ENCODE assay signal across 10 mouse cellular contexts in the genomic region with DNA sequence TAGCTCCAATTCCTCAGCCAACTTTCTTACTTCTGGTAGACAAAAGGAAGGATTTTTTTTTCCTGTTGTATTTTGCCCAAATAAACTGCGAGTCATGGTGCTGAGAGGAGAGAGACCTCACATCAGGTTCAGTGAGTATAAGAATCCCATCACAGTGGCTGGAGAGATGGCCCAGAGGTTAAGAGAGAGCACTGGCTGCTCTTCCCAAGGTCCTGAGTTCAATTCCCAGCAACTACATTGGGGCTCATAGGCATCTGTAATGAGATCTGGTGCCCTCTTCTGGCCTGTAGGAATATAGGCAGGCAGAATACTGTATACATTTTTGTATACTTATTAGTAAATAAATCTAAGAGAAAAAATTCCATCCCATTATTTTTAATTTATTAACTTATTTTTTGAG. TPM values are rescaled to one million over a fixed set of nuclear protein-coding genes. Genes with fewer than 3 reads are reported as not detected.
DNase-seq lines count a peak whose midpoint lies in the region; ATAC-seq and TF ChIP-seq lines count a peak whose summit lies in the region.
"Had no signal": no experiment of that assay in that cellular context is flagged by ENCODE, and none has a peak within 500 bp of the region (broad histone marks: within the 10 kb centered on the region; RNA-seq: fewer than 3 reads in every experiment).

No protein-coding gene starts in this region.

- 90% methylated on average over 1 of the region's 1 CpGs for WGBS in hindbrain, embryonic 11.5 days
- 97% methylated on average over 1 of the region's 1 CpGs for WGBS in hindbrain, embryonic 14.5 days
- 86% methylated on average over 1 of the region's 1 CpGs for WGBS in midbrain, postnatal 0 days
- WGBS in midbrain, embryonic 13.5 days = 91% methylated on average over 1 of the region's 1 CpGs
- 96% methylated on average over 1 of the region's 1 CpGs for WGBS in heart, embryonic 15.5 days
- 85% methylated on average over 1 of the region's 1 CpGs for WGBS in stomach, embryonic 16.5 days

- H3K9me3 ChIP-seq in hindbrain, embryonic 11.5 days (ENCODE audit: control insufficient read depth, low read length) = no peaks in the 10 kb centered on the region
- no peaks in the 10 kb centered on the region for H3K9me3 ChIP-seq in hindbrain, embryonic 14.5 days (ENCODE audit: control insufficient read depth, low read length)
- no peaks in the 10 kb centered on the region for H3K9me3 ChIP-seq in midbrain, postnatal 0 days (ENCODE audit: low read length)
- H3K9me3 ChIP-seq in midbrain, embryonic 13.5 days = no peaks in the 10 kb centered on the region
- H3K9me3 ChIP-seq in heart, embryonic 15.5 days (replicated peaks) = no peaks in the 10 kb centered on the region
- no peaks in the 10 kb centered on the region for H3K9me3 ChIP-seq in stomach, embryonic 16.5 days (replicated peaks; ENCODE audit: control insufficient read depth, low read length)

- ATAC-seq in hindbrain, embryonic 11.5 days (ENCODE audit: low FRiP score) = no peak
- ATAC-seq in hindbrain, embryonic 14.5 days (ENCODE audit: low FRiP score) = no peak
- ATAC-seq in midbrain, postnatal 0 days (ENCODE audit: low FRiP score) = no peak
- no peak for ATAC-seq in midbrain, embryonic 13.5 days
- no peak for ATAC-seq in heart, embryonic 15.5 days (replicated peaks; ENCODE audit: insufficient number of reproducible peaks, insufficient read depth, low FRiP score, low read depth)
- no peak for ATAC-seq in stomach, embryonic 16.5 days (ENCODE audit: insufficient read depth, low FRiP score)

- no peak overlapping the region for H3K4me2 ChIP-seq in hindbrain, embryonic 11.5 days (replicated peaks; ENCODE audit: low read depth, low read length)
- H3K4me2 ChIP-seq in hindbrain, embryonic 14.5 days (replicated peaks) = no peak overlapping the region
- H3K4me2 ChIP-seq in midbrain, postnatal 0 days (ENCODE audit: low read depth, low read length, poor library complexity, severe bottlenecking) = no peak overlapping the region
- H3K4me2 ChIP-seq in midbrain, embryonic 13.5 days (replicated peaks) = no peak overlapping the region
- peak overlapping the region; percentile 44; the same call in 1 of the 2 replicates for H3K4me2 ChIP-seq in heart, embryonic 15.5 days
- no peak overlapping the region for H3K4me2 ChIP-seq in stomach, embryonic 16.5 days (ENCODE audit: low read depth, low read length)
- H3K4me2 ChIP-seq: midbrain, embryonic 11.5 days had no signal

- H3K9ac ChIP-seq in hindbrain, embryonic 11.5 days (ENCODE audit: low read depth, low read length) = no peak overlapping the region
- no peak overlapping the region for H3K9ac ChIP-seq in hindbrain, embryonic 14.5 days
- no peak overlapping the region for H3K9ac ChIP-seq in midbrain, postnatal 0 days (replicated peaks; ENCODE audit: low read length, poor library complexity, severe bottlenecking)
- no peak overlapping the region for H3K9ac ChIP-seq in midbrain, embryonic 13.5 days (replicated peaks)
- H3K9ac ChIP-seq in heart, embryonic 15.5 days = 0 out of 2 replicates have a peak overlapping the region, but pooled peaks have one; percentile 18
- H3K9ac ChIP-seq in stomach, embryonic 16.5 days (ENCODE audit: low read length) = 0 out of 2 replicates have a peak overlapping the region, but pooled peaks have one; percentile 42

- H3K27ac ChIP-seq in hindbrain, embryonic 11.5 days (ENCODE audit: low read depth, low read length) = no peak overlapping the region
- H3K27ac ChIP-seq in hindbrain, embryonic 14.5 days = no peak overlapping the region
- no peak overlapping the region for H3K27ac ChIP-seq in midbrain, postnatal 0 days (ENCODE audit: low read depth, low read length)
- no peak overlapping the region for H3K27ac ChIP-seq in midbrain, embryonic 13.5 days
- H3K27ac ChIP-seq in heart, embryonic 15.5 days = peak overlapping the region; percentile 98
- H3K27ac ChIP-seq in stomach, embryonic 16.5 days (ENCODE audit: low read length) = peak overlapping the region; percentile 78

- H3K36me3 ChIP-seq in hindbrain, embryonic 11.5 days (ENCODE audit: control insufficient read depth, insufficient read depth, low read length) = no peaks in the 10 kb centered on the region
- H3K36me3 ChIP-seq in hindbrain, embryonic 14.5 days (replicated peaks; ENCODE audit: control insufficient read depth, insufficient read depth) = no peaks in the 10 kb centered on the region
- H3K36me3 ChIP-seq in midbrain, postnatal 0 days (ENCODE audit: insufficient read depth, low read length) = no peaks in the 10 kb centered on the region
- H3K36me3 ChIP-seq in midbrain, embryonic 13.5 days = no peaks in the 10 kb centered on the region
- H3K36me3 ChIP-seq in heart, embryonic 15.5 days = no peaks in the 10 kb centered on the region
- H3K36me3 ChIP-seq in stomach, embryonic 16.5 days (ENCODE audit: control insufficient read depth, insufficient read depth, low read length) = no peaks in the 10 kb centered on the region

- peaks cover 19% of the 10 kb centered on the region for H3K4me1 ChIP-seq in hindbrain, embryonic 11.5 days (replicated peaks; ENCODE audit: control insufficient read depth, insufficient read depth, low read length)
- H3K4me1 ChIP-seq in hindbrain, embryonic 14.5 days (replicated peaks; ENCODE audit: control insufficient read depth, insufficient read depth, low read length) = peaks cover 39% of the 10 kb centered on the region
- H3K4me1 ChIP-seq in midbrain, postnatal 0 days (ENCODE audit: insufficient read depth, low read length) = peaks cover 15% of the 10 kb centered on the region
- H3K4me1 ChIP-seq in midbrain, embryonic 13.5 days (replicated peaks) = peaks cover 59% of the 10 kb centered on the region
- H3K4me1 ChIP-seq in heart, embryonic 15.5 days (replicated peaks) = peaks cover 64% of the 10 kb centered on the region
- peaks cover 53% of the 10 kb centered on the region for H3K4me1 ChIP-seq in stomach, embryonic 16.5 days (ENCODE audit: control insufficient read depth, insufficient read depth, low read length)

- peak; percentile 19 for DNase-seq in hindbrain, embryonic 11.5 days (ENCODE audit: low spot score)
- no peak for DNase-seq in hindbrain, embryonic 14.5 days (ENCODE audit: low spot score)
- DNase-seq in midbrain, postnatal 0 days (ENCODE audit: low spot score) = no peak
- DNase-seq in frontal cortex, postnatal 36 days (ENCODE audit: low spot score in 2 of 2) = no peak
- DNase-seq in thymus, postnatal 25 days = no peak

- TF ChIP-seq CTCF in midbrain, postnatal 0 days (IDR thresholded peaks at IDR 0.05) = peak; percentile 67

- H3K4me3 ChIP-seq in hindbrain, embryonic 11.5 days (ENCODE audit: low read depth, low read length) = no peak overlapping the region
- no peak overlapping the region for H3K4me3 ChIP-seq in hindbrain, embryonic 14.5 days (replicated peaks; ENCODE audit: low read length)
- no peak overlapping the region for H3K4me3 ChIP-seq in midbrain, postnatal 0 days (ENCODE audit: low read depth, low read length)
- no peak overlapping the region for H3K4me3 ChIP-seq in midbrain, embryonic 13.5 days (replicated peaks)
- H3K4me3 ChIP-seq in heart, embryonic 15.5 days = no peak overlapping the region
- no peak overlapping the region for H3K4me3 ChIP-seq in stomach, embryonic 16.5 days (replicated peaks; ENCODE audit: low read length)
- H3K4me3 ChIP-seq: erythroblast, embryonic 14.5 days had no signal

- no peaks in the 10 kb centered on the region for H3K27me3 ChIP-seq in hindbrain, embryonic 11.5 days (ENCODE audit: control insufficient read depth, insufficient read depth, low read length)
- H3K27me3 ChIP-seq in hindbrain, embryonic 14.5 days (ENCODE audit: control insufficient read depth, insufficient read depth, low read length) = no peaks in the 10 kb centered on the region
- no peaks in the 10 kb centered on the region for H3K27me3 ChIP-seq in midbrain, postnatal 0 days (ENCODE audit: insufficient read depth, low read length)
- H3K27me3 ChIP-seq in midbrain, embryonic 13.5 days = no peaks in the 10 kb centered on the region
- H3K27me3 ChIP-seq in heart, embryonic 15.5 days = no peaks in the 10 kb centered on the region
- no peaks in the 10 kb centered on the region for H3K27me3 ChIP-seq in stomach, embryonic 16.5 days (ENCODE audit: control insufficient read depth, insufficient read depth, low read length)

RNA-seq across cellular contexts. Expression of gene Msl1, which starts 7.6 kb away (rescaled TPM):
- 25.0 and 28.0 TPM in 2 replicates for polyA plus RNA-seq in hindbrain, embryonic 11.5 days (2014; fragmentation: Nextera tagmentation; extraction: Ambion mirVana)
- 23.6 and 24.1 TPM in 2 replicates for polyA plus RNA-seq in hindbrain, embryonic 14.5 days (2014; fragmentation: Nextera tagmentation; extraction: Ambion mirVana)
- total RNA-seq in midbrain, postnatal 0 days (2014; rRNA removed) = 88.3 and 107 TPM in 2 replicates
- 22.3 and 25.8 TPM in 2 replicates for polyA plus RNA-seq in midbrain, postnatal 0 days (2015; fragmentation: Nextera tagmentation; extraction: Ambion mirVana)
- 34.2 and 34.5 TPM in 2 replicates for polyA plus RNA-seq in midbrain, embryonic 13.5 days (2015; fragmentation: Nextera tagmentation; extraction: Ambion mirVana)
- polyA plus RNA-seq in heart, embryonic 15.5 days (2015; fragmentation: Nextera tagmentation; extraction: Ambion mirVana) = 15.5 and 17.2 TPM in 2 replicates
- polyA plus RNA-seq in stomach, embryonic 16.5 days (2015; fragmentation: Nextera tagmentation; extraction: Ambion mirVana) = 18.0 and 18.4 TPM in 2 replicates

RNA-seq across cellular contexts. Expression of gene Nr1d1, which starts 12.6 kb away (rescaled TPM):
- 0.92 and 1.4 TPM in 2 replicates for polyA plus RNA-seq in hindbrain, embryonic 11.5 days (2014; fragmentation: Nextera tagmentation; extraction: Ambion mirVana)
- 3.4 and 4.1 TPM in 2 replicates for polyA plus RNA-seq in hindbrain, embryonic 14.5 days (2014; fragmentation: Nextera tagmentation; extraction: Ambion mirVana)
- total RNA-seq in midbrain, postnatal 0 days (2014; rRNA removed) = 7.1 and 11.0 TPM in 2 replicates
- 12.3 and 14.3 TPM in 2 replicates for polyA plus RNA-seq in midbrain, postnatal 0 days (2015; fragmentation: Nextera tagmentation; extraction: Ambion mirVana)
- 1.2 and 1.9 TPM in 2 replicates for polyA plus RNA-seq in midbrain, embryonic 13.5 days (2015; fragmentation: Nextera tagmentation; extraction: Ambion mirVana)
- 7.0 and 7.5 TPM in 2 replicates for polyA plus RNA-seq in heart, embryonic 15.5 days (2015; fragmentation: Nextera tagmentation; extraction: Ambion mirVana)
- polyA plus RNA-seq in stomach, embryonic 16.5 days (2015; fragmentation: Nextera tagmentation; extraction: Ambion mirVana) = 2.6 and 4.1 TPM in 2 replicates

RNA-seq across cellular contexts. Expression of gene Casc3, which starts 17.0 kb away (rescaled TPM):
- polyA plus RNA-seq in hindbrain, embryonic 11.5 days (2014; fragmentation: Nextera tagmentation; extraction: Ambion mirVana) = 44.6 and 49.6 TPM in 2 replicates
- polyA plus RNA-seq in hindbrain, embryonic 14.5 days (2014; fragmentation: Nextera tagmentation; extraction: Ambion mirVana) = 49.3 and 57.4 TPM in 2 replicates
- total RNA-seq in midbrain, postnatal 0 days (2014; rRNA removed) = 29.4 and 32.2 TPM in 2 replicates
- 34.0 and 39.7 TPM in 2 replicates for polyA plus RNA-seq in midbrain, postnatal 0 days (2015; fragmentation: Nextera tagmentation; extraction: Ambion mirVana)
- polyA plus RNA-seq in midbrain, embryonic 13.5 days (2015; fragmentation: Nextera tagmentation; extraction: Ambion mirVana) = 52.6 and 57.6 TPM in 2 replicates
- 21.3 and 27.6 TPM in 2 replicates for polyA plus RNA-seq in heart, embryonic 15.5 days (2015; fragmentation: Nextera tagmentation; extraction: Ambion mirVana)
- 25.1 and 26.3 TPM in 2 replicates for polyA plus RNA-seq in stomach, embryonic 16.5 days (2015; fragmentation: Nextera tagmentation; extraction: Ambion mirVana)

RNA-seq across cellular contexts. Expression of gene Thra, which starts 47.3 kb away (rescaled TPM):
- 34.7 and 41.4 TPM in 2 replicates for polyA plus RNA-seq in hindbrain, embryonic 11.5 days (2014; fragmentation: Nextera tagmentation; extraction: Ambion mirVana)
- 165 and 181 TPM in 2 replicates for polyA plus RNA-seq in hindbrain, embryonic 14.5 days (2014; fragmentation: Nextera tagmentation; extraction: Ambion mirVana)
- total RNA-seq in midbrain, postnatal 0 days (2014; rRNA removed) = 774 and 843 TPM in 2 replicates
- 165 and 182 TPM in 2 replicates for polyA plus RNA-seq in midbrain, postnatal 0 days (2015; fragmentation: Nextera tagmentation; extraction: Ambion mirVana)
- 99.6 and 106 TPM in 2 replicates for polyA plus RNA-seq in midbrain, embryonic 13.5 days (2015; fragmentation: Nextera tagmentation; extraction: Ambion mirVana)
- polyA plus RNA-seq in heart, embryonic 15.5 days (2015; fragmentation: Nextera tagmentation; extraction: Ambion mirVana) = 34.8 and 39.5 TPM in 2 replicates
- polyA plus RNA-seq in stomach, embryonic 16.5 days (2015; fragmentation: Nextera tagmentation; extraction: Ambion mirVana) = 32.9 and 37.8 TPM in 2 replicates

RNA-seq across cellular contexts. Expression of gene Rapgefl1, which starts 48.9 kb away (rescaled TPM):
- 2.0 and 2.2 TPM in 2 replicates for polyA plus RNA-seq in hindbrain, embryonic 11.5 days (2014; fragmentation: Nextera tagmentation; extraction: Ambion mirVana)
- polyA plus RNA-seq in hindbrain, embryonic 14.5 days (2014; fragmentation: Nextera tagmentation; extraction: Ambion mirVana) = 12.0 and 12.9 TPM in 2 replicates
- total RNA-seq in midbrain, postnatal 0 days (2014; rRNA removed) = 39.0 and 40.8 TPM in 2 replicates
- 10.9 and 11.4 TPM in 2 replicates for polyA plus RNA-seq in midbrain, postnatal 0 days (2015; fragmentation: Nextera tagmentation; extraction: Ambion mirVana)
- 4.7 and 5.8 TPM in 2 replicates for polyA plus RNA-seq in midbrain, embryonic 13.5 days (2015; fragmentation: Nextera tagmentation; extraction: Ambion mirVana)
- polyA plus RNA-seq in heart, embryonic 15.5 days (2015; fragmentation: Nextera tagmentation; extraction: Ambion mirVana) = 0.71 and 1.5 TPM in 2 replicates
- 6.5 and 7.8 TPM in 2 replicates for polyA plus RNA-seq in stomach, embryonic 16.5 days (2015; fragmentation: Nextera tagmentation; extraction: Ambion mirVana)
- polyA plus RNA-seq: erythroblast, embryonic 14.5 days had no signal

Comparison
In these comparisons a context has a peak if more than half of its experiments do, and no peak if none do; other contexts are left out.
1. H3K27ac ChIP-seq: peak in heart, embryonic 15.5 days (single experiment) and stomach, embryonic 16.5 days (single experiment); none in hindbrain, embryonic 11.5 days (single experiment), hindbrain, embryonic 14.5 days (single experiment), midbrain, postnatal 0 days (single experiment) and midbrain, embryonic 13.5 days (single experiment).
2. H3K9ac ChIP-seq: peak in heart, embryonic 15.5 days (single experiment) and stomach, embryonic 16.5 days (single experiment); none in hindbrain, embryonic 11.5 days (single experiment), hindbrain, embryonic 14.5 days (single experiment), midbrain, postnatal 0 days (single experiment) and midbrain, embryonic 13.5 days (single experiment).